Mouse (Mus musculus): ENCODE measurements around the gene Gabarapl2.

DNA sequence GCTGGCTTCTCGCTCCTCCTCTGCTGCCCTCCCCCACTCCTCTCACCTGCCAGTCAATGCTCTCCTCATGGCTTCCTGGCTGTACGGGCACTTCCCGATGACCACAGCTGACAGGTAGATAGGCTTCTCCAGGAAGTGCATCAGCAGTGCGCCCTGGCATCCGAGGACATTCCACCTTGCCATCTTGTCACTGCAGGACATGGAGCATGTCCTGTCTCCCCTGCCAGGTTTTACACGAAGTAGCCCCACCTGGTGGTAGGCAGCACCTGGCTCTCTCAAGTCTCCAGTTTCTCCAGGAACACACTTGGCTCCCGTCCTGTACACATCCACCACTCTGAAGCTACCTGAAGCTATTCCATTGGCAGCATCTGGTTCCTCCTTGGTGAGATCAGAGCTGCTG lies 41.6 kb downstream of the Gabarapl2 start:
- TF ChIP-seq CTCF (IDR thresholded peaks at IDR 0.05; ENCODE audit: extremely low read depth, insufficient read depth, low read length) (no peak), POLR2A (IDR thresholded peaks at IDR 0.05; ENCODE audit: extremely low read depth, insufficient read depth, low read length) (no peak)

Measured in cortical plate, adult 2 months (tissue).